Mouse (Mus musculus) lung, postnatal 4 days (tissue): ENCODE results near the gene Pip4k2c.
"Not testable (repeated sequence)": the region's sequence is repeated elsewhere in the genome, so short reads cannot be mapped to it uniquely, and the experiment has no call there.

Experiments used
- DNase-seq, 2 experiments: peaks; one replicate each; pipeline ENCODE4 v3.0.0; 2021

The Pip4k2c gene

DNA sequence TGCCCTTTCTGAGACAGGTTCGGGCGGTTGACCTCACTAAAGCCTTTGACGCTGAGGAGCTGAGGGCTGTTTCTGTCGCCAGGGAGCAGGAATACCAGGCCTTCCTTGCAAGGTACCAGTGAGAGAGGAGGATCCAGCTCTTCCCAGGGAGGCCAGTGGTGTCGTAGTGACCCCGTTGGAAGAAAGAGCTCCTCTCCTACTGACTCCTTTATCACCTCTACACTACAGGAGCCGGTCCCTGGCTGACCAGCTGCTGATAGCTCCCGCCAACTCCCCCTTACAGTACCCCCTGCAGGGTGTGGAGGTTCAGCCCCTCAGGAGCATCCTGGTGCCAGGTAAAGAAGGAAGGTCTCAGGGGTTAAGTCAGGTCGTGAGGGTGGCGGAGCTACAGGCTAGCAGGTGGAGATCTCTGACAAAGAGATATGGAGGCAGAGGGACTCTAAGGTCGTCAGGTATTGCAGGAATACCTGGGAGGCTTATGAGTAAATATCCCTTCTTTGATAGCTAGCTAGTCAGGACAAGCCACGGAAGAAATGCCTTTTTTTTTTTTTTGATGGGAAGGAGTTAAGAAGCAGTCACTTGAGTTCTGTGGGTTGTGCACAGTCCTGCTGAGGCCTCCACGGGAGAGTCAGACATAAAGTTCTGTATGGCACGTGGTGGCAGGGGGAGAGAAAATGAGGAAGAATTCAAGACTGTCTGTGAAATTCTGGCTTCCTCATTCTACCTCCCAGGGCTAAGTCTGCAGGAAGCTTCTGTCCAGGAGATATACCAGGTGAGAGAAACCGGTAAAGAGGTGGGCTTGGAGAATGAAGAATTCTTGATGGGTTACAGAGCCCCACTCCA is 44.4 kb downstream of the Pip4k2c start:
- DNase-seq: peak in 1 of 2 experiments; percentile 25

DNA sequence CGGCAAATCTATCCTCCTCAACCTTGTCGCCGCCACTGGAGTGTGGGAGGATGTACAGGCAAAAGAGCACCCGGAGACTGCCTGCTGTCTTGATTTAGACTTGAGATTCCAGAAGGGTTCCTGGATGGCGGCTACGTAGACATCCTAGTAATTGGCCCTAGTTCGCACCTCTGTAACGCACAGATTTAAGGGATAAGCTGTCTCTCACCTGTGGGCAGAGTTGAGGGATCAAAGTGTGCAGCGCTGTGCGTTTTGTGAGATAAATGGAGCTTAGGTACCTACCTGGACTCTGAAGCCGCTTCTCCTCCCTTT is 45.0 kb downstream of the Pip4k2c start:
- no peak for DNase-seq

DNA sequence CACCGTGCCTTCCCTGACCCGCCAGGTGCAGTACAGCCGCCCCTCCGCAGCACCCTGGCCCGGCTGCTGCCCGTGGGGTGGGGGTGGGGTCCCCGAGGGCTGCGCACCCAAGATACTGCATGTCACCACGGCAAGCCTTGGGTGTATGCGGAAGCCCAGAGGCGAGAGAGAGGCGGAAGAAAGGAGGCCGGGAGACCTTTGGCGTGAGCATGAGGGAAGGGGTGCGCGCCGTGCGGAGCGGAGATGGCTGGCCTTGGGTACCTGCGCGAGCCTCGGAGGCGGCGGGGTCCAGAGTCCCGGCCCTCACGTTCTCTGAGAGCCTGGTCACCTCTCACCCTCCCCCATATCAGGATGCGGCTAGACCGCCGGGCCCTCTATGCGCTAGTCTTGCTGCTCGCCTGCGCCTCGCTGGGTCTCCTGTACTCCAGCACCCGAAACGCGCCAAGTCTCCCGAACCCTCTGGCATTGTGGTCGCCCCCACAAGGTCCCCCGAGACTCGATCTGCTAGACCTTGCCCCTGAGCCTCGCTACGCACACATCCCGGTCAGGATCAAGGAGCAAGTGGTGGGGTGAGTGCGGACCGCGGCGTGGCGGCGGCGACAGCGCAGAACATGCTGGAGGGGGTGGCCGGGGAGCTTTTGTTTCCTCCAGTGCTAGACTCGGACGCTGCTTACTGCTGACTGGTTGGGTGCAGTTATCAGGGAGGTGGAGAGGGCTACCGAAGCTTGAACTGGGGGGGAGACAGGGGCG is 45.6 kb downstream of the Pip4k2c start:
- DNase-seq: peak; percentile 60 to 64

DNA sequence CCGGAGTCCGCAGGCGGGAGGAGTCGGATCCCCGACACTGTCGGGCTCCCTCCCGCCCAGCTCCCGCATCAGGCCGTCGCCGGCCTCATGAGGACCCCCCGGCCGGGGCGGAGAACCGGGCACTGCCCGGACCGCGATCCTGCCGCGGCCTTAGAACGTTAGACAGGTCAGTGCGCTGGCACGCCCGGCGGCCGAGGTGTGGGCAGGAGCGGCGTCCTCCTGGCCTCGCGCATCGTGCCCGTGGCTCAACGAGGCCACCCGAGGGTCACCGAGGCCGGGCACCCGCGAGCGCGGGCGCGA is 46.1 kb downstream of the Pip4k2c start:
- DNase-seq: peak in 1 of 2 experiments; percentile 44

DNA sequence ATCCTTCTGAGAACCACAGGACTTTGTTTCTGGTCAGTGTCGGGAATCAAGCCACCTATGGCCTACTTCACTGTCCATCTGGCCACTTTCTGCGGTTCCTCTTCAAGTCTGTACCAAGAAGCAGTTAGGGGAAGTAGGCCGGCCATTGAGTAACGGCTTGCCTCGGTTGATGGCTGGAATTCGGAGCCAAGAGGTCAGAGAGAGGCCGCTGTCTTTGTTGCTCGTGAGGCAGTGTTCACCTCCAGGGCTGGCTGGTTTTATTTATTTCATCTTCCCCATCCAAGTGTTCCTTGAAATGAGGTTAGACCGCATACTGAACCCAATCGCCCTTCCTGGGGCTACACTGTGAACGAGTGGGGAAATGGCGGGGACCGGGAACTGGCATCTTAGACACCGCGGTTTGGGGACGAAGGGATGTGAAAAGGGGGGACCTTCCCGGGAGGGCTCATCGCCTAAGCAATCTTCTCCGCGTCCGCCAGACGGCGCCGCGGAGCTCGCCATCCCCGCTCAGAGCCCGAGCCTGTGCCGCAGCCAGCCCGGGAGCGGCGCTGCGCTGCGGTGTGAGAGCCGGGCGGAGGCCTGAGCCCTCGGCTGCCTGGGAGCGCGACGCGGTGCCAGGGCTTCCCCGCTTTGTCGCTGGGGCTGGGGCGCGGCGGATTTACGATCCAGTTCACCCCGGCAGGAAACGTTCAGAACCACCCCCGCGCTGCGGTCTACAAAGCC is 46.6 kb downstream of the Pip4k2c start, which contains the start of gene B4galnt1:
Gene B4galnt1, plus strand, starts transcription at position 595 of the 723 bp plus-strand sequence.
- peak; percentile 84 for DNase-seq

DNA sequence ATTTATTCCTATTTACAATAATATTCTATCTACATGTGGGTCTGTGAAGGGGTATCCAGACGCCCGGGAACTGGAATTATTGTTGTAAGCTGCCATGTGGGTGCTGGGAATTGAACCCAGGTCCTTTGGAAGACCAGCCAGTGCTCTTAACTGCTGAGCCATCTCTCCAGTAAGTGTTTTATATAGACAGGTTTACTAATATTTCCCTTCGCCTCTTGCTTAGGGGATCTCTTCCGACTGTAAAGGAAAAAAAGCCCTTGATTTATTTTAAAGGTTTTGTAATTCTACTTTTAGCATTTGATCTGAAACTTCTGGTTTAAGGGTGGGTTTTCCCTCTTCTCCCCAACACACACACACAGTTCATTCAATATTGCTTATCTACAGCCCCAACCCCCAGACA is 47.2 kb downstream of the Pip4k2c start:
- no peak for DNase-seq

DNA sequence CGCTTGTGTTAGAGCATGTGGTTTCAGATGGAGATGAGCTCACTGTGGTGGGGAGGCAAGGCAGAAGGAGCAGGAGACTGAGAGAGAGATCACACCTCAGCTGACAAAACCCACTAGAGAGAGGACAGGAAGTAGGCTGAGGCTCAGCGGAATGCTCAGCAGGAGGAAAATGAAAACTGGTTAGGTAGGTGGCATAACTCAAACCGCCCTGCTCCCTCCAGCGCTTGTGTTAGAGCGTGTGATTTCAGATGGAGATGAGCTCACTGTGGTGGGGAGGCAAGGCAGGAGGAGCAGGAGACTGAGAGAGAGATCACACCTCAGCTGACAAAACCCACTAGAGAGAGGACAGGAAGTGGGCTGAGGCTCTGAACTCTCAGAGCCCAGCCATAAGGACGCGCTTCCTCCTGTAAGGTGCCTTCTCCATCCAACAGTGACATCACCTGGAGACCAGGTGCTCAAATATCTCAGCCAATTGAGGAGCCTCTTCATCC is 48.6 kb downstream of the Pip4k2c start:
- DNase-seq: not testable (repeated sequence)

DNA sequence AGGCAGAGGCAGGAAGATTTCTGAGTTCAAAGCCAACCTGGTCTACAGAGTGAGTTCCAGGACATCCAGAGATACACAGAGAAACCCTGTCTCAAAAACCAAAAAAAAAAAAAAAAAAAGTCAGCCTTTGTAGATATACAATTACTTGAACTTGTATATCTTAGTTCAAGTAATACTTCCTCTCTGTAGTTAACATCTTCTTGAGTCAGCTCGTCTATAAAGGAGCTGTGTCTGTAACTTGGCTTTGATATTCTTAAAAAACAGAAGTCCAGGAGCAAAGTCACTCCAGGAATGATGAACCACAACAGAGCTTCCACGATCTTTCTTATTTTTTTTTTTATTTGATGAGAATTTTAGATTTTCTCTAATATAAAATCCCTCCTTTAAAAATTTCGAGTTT is 50.7 kb downstream of the Pip4k2c start:
- no peak for DNase-seq

DNA sequence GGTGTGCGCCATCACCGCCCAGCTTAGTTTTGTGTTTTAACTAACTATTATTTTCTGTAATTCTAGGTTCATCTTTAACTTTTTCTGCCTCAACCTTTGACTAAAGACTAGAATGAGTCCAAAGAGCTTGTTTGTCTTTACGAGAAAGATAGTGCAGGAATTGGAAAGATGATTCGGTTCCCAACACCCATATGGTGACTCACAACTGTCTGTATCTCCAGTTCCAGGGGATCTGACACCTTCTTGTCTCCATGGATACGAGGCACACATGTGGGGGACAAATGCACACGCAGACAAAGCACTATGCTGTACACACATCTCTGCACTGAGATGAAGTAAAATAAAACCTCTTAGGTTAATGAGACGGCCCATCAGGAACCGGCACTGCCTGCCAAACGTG is 51.3 kb downstream of the Pip4k2c start:
- no peak for DNase-seq

DNA sequence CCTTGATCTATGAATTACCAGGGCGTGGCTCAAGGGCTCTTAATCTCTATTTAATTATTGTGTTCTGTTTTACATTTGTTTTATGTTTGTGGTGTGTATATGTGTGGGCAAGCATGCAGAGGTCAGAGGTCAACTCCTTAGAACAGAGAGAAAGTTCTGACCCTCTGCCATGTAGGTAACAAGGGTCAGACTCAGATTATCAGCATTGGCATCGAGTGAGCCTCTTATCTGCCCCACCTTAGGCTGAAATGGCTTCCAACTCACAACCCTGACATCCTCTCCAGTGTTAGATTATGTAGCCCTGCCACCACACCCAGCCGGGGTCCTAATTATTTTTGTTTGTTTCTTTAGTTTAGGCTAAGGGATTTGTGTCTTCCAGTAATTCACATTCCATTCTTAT is 52.9 kb downstream of the Pip4k2c start:
- DNase-seq: no peak

DNA sequence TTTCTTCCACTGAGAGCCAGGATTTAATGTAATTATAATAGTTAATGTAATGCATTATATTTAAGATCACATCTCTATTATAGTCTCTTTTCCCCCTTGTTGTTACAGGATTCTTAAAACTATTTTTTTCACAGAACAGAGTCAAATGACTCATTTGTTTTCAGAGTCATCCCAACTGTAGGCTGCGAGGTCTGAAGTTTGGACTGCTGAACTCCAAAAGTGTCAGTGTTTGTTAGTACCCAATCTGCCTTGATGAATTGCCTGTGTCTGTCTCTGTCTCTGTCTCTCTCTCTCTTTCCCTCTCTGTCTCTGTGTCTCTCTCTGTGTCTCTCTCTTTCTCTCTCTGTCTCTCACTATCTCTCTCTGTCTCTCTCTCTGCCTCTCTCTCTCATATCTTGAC is 54.9 kb downstream of the Pip4k2c start:
- DNase-seq: no peak

DNA sequence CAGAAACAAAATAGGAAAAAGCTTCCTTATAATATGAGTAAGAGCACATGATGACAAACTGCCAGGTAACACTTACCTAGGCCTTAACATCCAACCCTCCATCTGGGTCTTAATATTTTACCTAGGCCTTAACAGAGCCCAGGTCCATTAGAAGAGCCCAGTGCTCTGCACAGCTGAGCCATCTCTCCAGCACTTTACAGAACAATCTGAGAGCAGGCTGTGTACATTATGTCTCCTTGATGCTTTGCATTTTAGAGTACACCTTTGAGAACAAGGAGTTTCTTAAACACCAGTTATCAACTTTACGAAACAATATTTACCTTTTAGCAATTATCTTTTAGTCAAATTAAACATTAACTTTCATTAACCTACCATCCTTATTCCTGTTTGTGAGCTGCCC is 55.3 kb downstream of the Pip4k2c start:
- DNase-seq: no peak

DNA sequence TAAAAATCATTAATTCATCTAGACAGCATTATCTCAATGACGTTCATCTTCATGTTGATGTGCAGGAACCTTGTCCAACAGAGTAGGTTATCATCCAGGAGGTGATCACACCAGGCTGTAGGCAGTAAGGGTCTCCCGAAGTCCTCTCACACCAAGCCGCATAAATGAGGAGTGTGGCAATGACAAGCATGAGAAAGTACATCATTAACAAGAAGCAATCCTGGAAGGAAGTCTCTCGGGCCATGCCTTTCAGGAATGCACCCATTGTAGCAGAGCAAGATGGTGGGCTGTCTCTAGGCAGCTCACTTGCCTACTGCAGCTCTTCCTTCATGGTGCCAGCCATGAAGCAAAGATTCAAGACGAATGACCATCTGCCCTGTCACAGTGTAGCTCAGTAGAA is 56.7 kb downstream of the Pip4k2c start:
- DNase-seq: no peak

DNA sequence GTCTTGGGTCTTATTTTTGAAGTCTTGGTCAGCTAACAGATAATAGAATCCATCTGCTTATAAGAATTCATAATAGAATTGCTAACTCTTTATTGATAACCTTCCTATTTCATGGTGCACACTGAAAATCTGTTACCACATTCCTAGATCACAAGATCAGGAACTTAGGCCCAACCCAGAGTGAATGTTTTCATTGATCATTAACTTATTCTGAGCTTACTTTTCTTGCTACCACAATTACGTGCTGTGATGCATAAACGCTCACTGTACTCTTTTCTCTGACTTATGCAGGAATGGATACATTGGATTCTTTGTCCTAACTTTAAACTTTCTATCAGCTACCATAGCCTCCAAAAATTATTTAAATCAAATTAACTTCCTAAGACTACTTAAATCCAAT is 57.1 kb downstream of the Pip4k2c start:
- no peak for DNase-seq

DNA sequence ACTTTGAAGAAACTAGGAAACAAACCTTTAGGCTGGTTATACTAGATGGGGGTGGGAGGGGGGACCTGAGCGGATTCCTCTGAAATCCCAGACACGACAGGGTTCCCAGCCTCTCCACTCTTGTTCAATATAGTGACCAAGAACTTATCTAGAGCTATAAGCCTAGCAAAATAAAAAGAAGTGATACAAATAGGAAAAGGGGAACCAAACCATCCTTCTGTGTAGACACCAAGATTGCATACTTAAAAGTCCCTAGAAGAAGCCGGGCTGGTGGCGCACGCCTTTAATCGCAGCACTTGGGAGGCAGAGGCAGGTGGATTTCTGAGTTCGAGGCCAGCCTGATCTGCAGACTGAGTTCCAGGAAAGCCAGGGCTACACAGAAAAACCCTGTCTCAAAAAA is 58.1 kb downstream of the Pip4k2c start:
- DNase-seq: no peak

DNA sequence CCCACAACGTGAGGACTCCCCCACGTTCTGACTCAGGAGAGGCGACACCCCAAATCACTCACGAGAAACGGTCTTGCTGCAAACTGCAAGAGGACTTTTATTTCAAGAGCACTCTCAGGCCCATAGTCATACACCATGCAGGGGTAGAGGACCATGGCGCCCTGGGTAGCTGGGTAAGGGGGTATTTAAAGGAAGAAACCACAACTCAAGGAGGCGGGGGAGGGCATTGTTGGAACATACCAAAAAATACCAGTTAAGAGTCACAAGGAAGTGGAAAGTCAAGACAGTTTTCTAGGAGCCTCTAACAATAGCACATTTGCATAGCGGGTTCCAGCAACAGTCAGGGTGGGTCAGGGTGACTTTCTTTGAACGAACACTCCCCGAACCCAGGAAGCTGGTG is 58.8 kb downstream of the Pip4k2c start:
- DNase-seq: not testable (repeated sequence)

DNA sequence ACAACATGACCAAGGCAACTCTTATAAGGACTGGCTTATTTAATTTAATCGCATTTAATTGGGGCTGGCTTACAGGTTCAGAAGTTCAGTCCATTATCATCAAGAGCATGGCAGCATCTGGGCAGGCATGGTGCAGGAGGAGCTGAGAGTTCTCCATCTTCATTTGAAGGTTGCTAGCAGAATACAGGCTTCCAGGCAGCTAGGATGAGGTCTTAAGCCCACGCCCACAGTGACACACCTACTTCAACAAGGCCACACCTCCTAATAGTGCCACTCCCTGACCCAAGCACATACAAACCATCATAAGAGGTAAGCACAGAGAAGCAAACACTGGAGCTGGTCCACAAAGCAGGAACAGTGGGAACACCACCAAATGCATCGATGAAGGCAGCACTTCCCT is 60.2 kb downstream of the Pip4k2c start:
- DNase-seq: not testable (repeated sequence)

DNA sequence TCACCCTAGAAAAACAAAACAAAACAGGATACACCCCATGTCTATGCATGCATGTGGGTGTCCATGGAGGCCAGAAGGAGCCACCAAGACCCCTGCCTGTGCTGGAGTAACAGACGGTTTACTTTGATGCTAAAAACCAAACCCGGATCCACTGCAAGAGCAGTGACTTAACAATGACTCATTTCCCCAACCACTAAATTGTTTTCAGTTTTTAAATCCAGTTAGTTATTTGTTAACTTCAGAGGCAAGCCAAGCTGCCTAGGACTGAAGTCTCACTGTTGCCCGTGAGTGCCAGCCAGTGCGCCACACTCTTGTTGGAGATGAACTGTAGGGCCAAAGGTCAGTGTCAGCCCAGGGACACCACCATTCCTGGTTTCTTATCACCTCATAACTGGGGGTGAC is 60.9 kb downstream of the Pip4k2c start:
- DNase-seq: no peak

DNA sequence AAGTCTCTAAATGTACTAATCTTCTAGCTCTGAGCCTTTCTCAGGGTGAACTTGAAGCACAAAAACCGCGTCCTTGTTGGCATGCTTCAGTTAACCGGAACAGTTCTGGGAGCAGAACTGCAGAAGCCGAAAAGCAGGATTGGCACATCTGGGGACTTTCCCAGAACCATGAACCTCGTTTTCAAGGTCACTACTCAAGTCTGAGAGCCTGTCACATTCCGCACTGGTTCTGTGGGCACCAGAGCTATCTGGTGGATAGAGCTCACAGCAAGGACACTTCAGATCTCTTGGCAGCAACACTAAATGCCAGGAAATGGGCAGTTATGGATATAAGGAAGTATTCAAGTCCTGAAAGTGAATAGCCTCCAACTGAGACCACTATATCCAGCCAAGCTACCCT is 64.2 kb downstream of the Pip4k2c start:
- DNase-seq: no peak
